Mouse (Mus musculus): Measurements from ENCODE around the gene Rere. TPM values are rescaled to one million over a fixed set of nuclear protein-coding genes. Genes with fewer than 3 reads are reported as not detected.
"Not testable (repeated sequence)": the region's sequence is repeated elsewhere in the genome, so short reads cannot be mapped to it uniquely, and the experiment has no call there.

Gene Rere
- total RNA-seq, 2 experiments from 2014 or later, result 52.5 to 62.6 TPM

DNA sequence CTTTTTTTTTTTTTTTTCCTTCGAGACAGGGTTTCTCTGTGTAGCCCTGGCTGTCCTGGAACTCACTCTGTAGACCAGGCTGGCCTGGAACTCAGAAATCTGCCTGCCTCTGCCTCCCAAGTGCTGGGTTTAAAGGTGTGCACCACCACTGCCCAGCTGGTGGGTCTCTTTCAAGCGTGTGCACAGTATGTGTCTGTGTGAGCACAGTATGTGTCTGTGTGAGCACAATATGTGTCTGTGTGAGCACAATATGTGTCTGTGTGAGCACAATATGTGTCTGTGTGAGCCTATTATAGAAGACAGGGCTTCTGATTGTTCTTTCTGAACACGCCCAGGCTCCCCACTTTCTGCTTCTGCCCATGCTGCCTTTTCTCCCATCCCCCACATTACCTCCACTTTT is 275.8 kb downstream of the Rere start:
- DNase-seq; intact Hi-C loops (cut with DNase I): not testable (repeated sequence)

- no peak for DNase-seq
- intact Hi-C loops (cut with DNase I), result no loop called here
These were observed 276.5 kb downstream of the Rere start for GRCm38 (mm10) chr4:150557976-150558375.

- no peak for DNase-seq
- intact Hi-C loops (cut with DNase I), result no loop called here
These were observed 278.1 kb downstream of the Rere start for GRCm38 (mm10) chr4:150559514-150559913.

GRCm38 (mm10) chr4:150563281-150563680 is 281.8 kb downstream of the Rere start:
- intact Hi-C loops (cut with DNase I), result no loop called here
- DNase-seq, result no peak

DNA sequence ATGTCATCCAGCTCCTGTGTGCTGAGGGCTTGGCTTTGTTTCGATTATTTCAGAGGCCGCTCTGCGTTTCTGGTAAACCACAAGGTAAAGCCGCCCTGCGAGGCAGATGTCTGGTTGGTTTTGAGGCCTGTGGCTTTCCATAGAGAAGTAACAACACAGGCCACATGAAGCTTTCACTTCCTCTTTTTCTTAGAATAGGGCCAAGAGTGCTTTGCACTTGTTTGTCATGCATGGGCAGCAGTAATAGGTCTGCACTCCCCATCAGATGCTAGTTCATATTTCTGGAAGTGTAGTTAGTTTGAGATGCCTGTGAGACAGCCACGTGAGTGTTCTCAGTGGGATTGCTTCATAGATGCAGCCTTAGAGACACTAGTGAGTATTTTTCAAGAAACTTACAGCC is 284.7 kb downstream of the Rere start:
- peak in 1 of 2 experiments; percentile 14 for DNase-seq

GRCm38 (mm10) chr4:150568318-150569134 is 287.1 kb downstream of the Rere start:
- intact Hi-C loops (cut with DNase I), result no loop called here
- peak in 1 of 2 experiments; percentile 20 for DNase-seq

More for the DNA sequence above, 284.7 kb downstream of the Rere start:
- intact Hi-C loops (cut with DNase I), result no loop called here

- intact Hi-C loops (cut with DNase I), result no loop called here
- peak; percentile 82 to 88 for DNase-seq
These were observed 287.8 kb downstream of the Rere start for GRCm38 (mm10) chr4:150569135-150569833.

DNA sequence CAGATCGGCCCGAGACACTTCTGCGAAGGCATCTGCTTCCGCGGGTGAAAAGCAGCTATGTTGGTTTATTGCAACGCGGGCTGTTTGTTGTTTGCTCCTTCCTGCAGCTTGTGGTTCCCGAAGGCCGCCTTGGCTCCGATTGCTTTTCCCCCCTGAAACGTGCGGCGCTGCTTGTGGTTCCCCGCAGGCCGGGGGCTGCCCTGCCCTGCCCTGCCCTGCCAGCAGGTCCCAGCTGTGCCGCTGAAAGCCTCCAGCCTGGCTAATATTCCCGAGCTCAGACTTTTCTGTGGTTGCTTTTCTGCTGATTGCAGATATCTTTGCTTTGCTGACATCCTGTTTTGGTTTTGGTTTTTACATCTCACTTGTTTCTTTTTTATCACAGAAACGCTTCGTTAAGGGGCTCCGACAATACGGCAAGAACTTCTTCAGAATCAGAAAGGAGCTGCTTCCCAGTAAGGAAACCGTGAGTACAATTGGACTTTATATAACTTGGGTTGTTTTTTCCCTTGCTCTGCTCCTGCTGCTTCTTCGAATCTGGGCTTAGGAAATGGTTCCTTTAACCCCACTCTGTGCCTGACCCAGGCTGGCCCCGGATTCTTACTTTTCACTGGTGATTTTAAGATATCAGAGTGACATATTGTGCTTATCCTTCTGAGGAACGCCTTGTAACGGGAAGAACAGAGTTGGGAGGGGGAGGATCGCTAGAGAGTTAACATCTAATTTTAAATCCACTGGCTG is 288.6 kb downstream of the Rere start:
- intact Hi-C loops (cut with DNase I), result no loop called here
- DNase-seq, result peak in 1 of 2 experiments; percentile 65

GRCm38 (mm10) chr4:150570793-150571192 is 289.3 kb downstream of the Rere start:
- DNase-seq, result no peak
- intact Hi-C loops (cut with DNase I), result no loop called here

GRCm38 (mm10) chr4:150572104-150572691 is 290.8 kb downstream of the Rere start:
- DNase-seq, result no peak
- intact Hi-C loops (cut with DNase I), result no loop called here

GRCm38 (mm10) chr4:150572938-150573337 is 291.5 kb downstream of the Rere start:
- no peak for DNase-seq
- intact Hi-C loops (cut with DNase I), result no loop called here

GRCm38 (mm10) chr4:150575363-150576092 is 294.1 kb downstream of the Rere start:
- intact Hi-C loops (cut with DNase I), result no loop called here
- no peak for DNase-seq

DNA sequence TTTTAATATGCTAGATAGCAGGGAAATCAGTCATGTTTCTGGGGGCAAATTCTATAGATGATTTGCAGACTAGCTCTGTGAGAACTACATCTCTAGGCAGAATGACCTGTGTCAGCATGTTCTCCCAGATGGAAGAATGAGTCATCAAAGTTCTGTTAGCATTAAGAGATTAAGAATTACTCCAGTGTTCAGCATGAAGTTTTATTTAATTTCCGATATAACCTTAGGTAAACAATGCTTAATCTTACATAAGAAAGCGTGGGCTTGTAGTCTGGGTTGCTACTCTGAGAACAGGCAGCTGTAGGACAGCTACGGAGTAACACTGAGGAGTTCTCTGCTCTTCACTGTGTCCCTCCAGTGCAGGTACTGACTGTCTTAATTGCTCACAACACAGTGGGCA is 294.9 kb downstream of the Rere start:
- DNase-seq, result no peak
- intact Hi-C loops (cut with DNase I), result no loop called here

GRCm38 (mm10) chr4:150578021-150578420 is 296.6 kb downstream of the Rere start:
- DNase-seq, result no peak
- intact Hi-C loops (cut with DNase I), result no loop called here

- DNase-seq, result no peak
- intact Hi-C loops (cut with DNase I), result no loop called here
These were observed 300.7 kb downstream of the Rere start for GRCm38 (mm10) chr4:150581931-150582723.

- intact Hi-C loops (cut with DNase I), result no loop called here
- DNase-seq, result peak; percentile 71 to 72
These were observed 301.7 kb downstream of the Rere start for GRCm38 (mm10) chr4:150582966-150583776.

- intact Hi-C loops (cut with DNase I), result no loop called here
- no peak for DNase-seq
These were observed 302.3 kb downstream of the Rere start for GRCm38 (mm10) chr4:150583777-150584135.

DNA sequence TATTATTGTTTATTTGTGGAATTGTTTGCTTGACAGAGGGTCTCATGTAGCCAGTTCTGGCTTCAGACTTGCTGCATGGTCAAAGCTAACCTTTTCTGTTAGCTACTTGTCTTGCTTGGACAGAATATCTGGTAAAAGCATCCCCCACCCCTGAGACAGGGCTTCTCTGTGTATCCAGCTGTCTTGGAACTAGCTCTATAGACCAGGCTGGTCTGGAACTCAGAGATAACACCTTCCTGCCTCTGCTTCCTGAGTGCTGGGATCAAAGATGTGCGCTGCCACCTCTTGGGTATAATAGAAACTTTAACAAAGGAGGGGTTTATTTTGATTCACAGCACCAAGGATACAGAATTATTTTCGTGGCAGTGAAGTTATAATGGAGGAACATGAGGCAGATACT is 304.4 kb downstream of the Rere start:
- intact Hi-C loops (cut with DNase I), result no loop called here

More for the DNA sequence above, 304.4 kb downstream of the Rere start:
- DNase-seq, result no peak
